Mouse (Mus musculus) c-Kit-positive CD71-positive TER-119-negative erythroid progenitor cells, embryonic 14.5 days (primary cell): ENCODE results near the gene Oas2.
"Not testable (repeated sequence)": the region's sequence is repeated elsewhere in the genome, so short reads cannot be mapped to it uniquely, and the experiment has no call there.

Experiments
- DNase-seq: peaks from one replicate; pipeline ENCODE4 v3.0.0-alpha.2; 2013; ENCODE audit warnings: low read depth

Oas2 gene

GRCm38 (mm10) chr5:120749688-120750087 lies at the start of gene Oas2:
Gene Oas2 (minus strand): TSS chr5:120749853.
- DNase-seq, result no peak

DNA sequence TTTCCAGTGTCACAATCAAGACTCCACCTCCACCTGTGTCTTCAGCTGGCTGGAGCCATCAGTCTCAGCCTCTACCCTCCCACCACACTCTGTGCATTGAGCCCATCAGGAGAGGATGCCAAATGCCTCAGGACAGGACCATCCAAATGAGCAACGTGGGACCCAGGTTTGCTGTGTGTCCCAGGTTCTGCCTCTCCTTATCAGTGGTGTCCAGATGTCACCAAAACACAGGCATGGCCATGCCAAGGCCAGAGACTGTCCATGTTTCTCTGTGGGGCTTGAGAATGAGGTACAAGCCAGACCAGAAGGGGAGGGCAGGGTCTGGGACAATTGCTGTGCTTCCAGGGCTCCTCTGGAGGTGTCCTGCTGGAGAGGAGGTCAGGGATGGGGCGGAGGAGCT lies 49.3 kb upstream of the Oas2 start:
- not testable (repeated sequence) for DNase-seq

- not testable (repeated sequence) for DNase-seq
These were observed 48.5 kb upstream of the Oas2 start for GRCm38 (mm10) chr5:120798147-120798546.

- not testable (repeated sequence) for DNase-seq
These were observed 45.9 kb upstream of the Oas2 start, which contains the start of gene Oas1e for GRCm38 (mm10) chr5:120795480-120796034. Gene Oas1e (minus strand): TSS chr5:120795530.

DNA sequence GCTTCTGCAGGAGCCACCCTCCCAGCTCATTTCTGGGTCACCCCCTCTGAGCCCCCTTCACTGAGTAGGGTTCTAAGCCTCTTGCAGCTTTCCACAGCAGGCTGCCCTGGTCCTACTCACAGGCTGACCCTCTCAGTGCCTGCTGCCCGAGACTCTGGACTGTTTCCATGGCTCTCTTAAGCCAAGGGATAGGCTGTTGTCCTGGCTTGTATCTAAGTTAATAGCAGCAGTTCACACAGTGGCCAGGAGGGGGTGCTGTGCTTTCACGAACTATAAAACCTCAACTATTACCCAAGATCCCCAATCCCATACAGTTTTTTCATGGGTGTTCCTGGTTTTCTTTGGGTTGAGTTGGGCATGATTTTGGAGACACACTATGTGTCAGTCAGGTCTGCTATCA lies 43.4 kb upstream of the Oas2 start:
- peak; percentile 25 for DNase-seq

GRCm38 (mm10) chr5:120787042-120787441 lies 37.4 kb upstream of the Oas2 start:
- DNase-seq, result no peak

DNA sequence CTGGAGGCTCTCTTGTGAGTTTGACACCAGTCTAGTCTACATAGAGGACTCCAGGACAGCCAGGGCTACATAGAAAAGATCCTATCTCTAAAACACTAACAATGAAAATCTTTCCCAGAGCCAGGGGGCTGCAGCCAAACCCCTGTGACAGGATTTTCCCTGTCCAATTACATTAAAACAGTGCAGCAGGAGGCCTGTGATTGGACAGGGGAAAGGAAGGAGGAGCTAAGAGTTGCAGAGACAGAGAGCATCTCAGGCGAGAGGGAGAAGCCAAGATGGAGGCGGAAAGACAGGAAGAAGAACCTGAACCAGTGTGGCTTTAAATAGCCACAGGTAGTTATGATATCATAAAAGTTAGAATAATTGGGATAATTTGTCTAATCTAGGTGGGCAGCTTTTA lies 32.8 kb upstream of the Oas2 start:
- no peak for DNase-seq

- no peak for DNase-seq
These were observed 32.0 kb upstream of the Oas2 start for GRCm38 (mm10) chr5:120781646-120782045.

- no peak for DNase-seq
These were observed 30.3 kb upstream of the Oas2 start for GRCm38 (mm10) chr5:120779922-120780321.

GRCm38 (mm10) chr5:120778941-120779340 lies 29.3 kb upstream of the Oas2 start:
- DNase-seq, result no peak

DNA sequence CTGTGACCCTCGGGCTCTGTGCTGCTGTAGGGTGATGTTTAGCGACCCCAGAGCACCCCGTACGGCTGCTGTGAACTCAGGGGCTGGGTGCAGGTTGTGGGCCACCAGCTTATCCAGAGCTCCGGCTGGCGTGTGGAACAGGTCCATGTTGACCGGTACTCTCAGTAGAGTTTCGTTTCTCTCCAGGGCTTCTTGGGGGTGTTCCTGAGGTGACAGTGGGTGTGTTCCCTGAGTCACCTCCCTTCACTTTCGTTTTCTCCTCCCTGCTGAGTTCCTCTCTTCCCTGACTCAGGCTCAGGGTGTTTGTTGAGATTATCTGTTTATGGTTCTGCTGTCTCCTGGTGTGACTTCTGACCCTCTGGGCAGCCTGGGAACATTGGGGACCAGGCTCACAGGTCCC lies 27.8 kb upstream of the Oas2 start, which contains the start of gene Oas3:
Gene Oas3, minus strand, starts transcription at position 184 of the 400 bp plus-strand sequence.
- DNase-seq, result no peak

DNA sequence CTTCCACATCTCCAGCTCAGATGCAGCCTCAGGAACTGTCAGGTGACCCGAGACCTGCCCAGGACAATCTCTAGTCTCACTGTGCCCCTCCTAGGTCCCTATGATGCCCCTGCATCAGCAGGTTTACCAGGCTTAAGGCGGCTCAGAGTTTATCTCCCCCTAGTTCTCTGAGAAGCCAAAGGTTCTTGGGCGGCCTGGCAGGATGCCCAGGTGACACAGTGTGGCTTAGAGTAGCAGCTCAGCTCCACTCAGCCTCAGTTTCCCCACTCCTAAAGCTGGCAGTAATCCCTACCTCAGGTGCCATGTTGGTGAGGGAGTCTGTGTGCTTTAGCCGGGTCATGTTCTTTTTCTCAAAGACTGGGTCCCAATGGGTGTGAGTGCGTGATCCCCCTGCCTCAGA lies 27.1 kb upstream of the Oas2 start:
- DNase-seq, result no peak

DNA sequence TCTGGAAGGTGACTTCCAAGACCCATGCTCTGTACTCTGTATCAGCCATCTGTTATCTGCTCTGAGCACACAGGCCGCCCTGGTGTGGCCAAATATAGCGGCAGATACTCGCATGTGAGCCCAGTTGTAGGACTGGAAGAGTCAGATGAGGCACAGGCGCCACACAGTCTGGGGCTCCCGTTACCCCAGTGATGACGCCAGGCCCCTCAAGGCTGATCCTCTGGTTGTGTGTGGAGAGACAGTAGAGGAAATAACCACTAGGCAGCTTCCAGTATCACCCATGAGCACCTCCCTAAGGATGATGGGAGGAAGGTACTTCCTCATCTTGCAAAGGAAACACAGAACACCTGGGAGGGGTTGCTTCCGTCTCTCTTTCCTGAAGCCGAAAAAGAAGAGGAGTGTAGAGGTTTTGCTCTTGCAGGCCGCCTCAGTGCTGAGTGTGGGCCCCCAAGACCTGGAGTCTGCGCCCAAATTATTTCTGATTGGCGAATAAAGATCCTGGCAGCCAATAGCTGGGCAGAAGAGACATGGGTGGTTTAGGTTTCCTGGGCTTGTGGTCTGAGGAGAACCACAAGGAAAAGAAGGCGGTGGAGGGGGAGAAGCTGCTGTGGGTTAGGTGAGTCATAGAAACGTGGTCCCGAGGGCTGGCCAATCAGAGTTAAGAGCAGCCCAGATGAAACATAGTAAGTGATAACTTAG lies 25.8 kb upstream of the Oas2 start:
- no peak for DNase-seq

DNA sequence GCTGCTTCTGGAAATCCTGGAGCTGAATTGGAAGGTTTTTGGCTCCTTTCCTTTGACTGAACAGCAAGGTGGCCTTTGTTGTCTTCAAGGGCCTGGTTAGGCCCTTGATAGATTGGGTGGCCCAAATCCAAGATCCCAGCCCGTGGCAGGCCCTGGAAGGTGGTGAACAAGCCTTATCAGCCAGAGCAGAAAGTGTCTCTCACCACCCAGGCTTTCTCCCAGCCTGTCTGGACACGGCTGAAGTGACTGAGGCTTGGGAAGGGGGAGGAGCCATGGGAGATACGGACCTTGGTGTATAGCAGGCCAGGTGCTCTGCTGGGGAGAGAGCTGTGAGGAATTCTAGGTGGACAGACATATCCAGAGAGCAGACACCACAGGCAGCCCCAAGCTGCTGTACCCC lies 19.7 kb upstream of the Oas2 start:
- no peak for DNase-seq

- DNase-seq, result no peak
These were observed 15.4 kb upstream of the Oas2 start for GRCm38 (mm10) chr5:120765010-120765409.

- DNase-seq, result peak; percentile 14
These were observed 12.2 kb upstream of the Oas2 start for GRCm38 (mm10) chr5:120761901-120762300.

GRCm38 (mm10) chr5:120754215-120754614 lies 4.6 kb upstream of the Oas2 start:
- no peak for DNase-seq

DNA sequence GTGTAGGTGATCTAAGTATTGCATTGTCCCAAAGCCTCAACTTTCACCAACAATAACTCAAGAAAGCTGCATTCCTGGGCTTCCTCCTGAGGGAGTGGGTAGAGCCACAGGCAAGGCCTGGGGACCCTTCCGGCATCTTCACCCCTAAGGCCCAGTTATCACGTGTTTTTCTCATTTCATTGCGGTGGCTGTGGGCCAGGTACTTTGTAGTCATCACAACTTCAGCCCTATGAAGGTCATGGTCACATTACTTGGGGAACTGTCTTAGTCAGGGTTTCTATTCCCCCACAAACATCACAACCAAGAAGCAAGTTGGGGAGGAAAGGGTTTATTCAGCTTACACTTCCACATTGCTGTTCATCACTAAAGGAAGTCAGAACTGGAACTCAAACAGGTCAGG lies 3.1 kb upstream of the Oas2 start:
- no peak for DNase-seq

GRCm38 (mm10) chr5:120751206-120751605 lies 1.6 kb upstream of the Oas2 start:
- DNase-seq, result no peak

- DNase-seq, result peak; percentile 30
These were observed 3.2 kb downstream of the Oas2 start for GRCm38 (mm10) chr5:120746451-120746850.

DNA sequence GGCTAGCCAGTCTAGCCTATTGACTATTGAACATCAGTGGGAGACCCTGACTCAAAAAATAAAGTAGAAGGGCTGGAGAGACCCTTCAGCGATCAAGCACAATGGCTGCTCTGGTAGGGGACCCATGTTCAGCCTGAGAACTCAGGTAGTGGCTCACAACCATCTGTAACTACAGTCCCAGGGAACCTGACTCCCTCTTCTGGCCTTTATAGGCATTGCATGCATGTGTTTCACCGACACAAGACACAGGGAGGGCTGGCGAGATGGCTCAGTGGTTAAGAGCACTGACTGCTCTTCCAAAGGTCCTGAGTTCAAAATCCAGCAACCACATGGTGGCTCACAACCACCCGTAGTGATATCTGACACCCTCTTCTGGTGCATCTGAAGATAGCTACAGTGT lies 7.5 kb downstream of the Oas2 start:
- peak; percentile 21 for DNase-seq

GRCm38 (mm10) chr5:120734380-120734990 lies 15.2 kb downstream of the Oas2 start:
- no peak for DNase-seq

DNA sequence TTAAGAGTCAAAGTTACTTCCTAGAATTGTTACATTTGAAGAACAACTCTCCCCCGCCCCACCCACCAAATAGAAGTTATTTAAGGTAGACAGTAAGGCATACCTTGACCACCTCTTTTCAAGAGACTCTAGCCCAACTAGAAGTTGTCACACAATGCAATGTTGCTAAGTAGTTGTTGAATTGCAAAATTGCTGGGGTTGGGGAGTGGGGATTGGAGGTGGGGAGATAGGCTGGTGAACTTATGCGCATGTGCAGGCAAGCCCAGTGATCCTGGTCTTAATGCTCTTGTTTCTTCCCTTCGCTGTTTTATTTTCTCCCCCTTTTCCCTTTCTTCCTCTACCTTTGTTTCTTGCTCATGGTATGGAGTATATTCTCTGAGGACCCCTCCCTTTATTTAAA lies 16.0 kb downstream of the Oas2 start:
- no peak for DNase-seq
